Mouse (Mus musculus) liver, adult 2 months (tissue): Measurements from ENCODE around the gene Usp50.
A peak's percentile ranks its signal among the peaks of the same experiment; 100 is the strongest.

ENCODE experiments used
- CTCF ChIP-seq: fragments of 200-500 bp; IDR thresholded peaks from 2 replicates; pipeline ENCODE4 v1.5.1; 2011; ENCODE audit warnings: low read depth, low read length, control low read depth
- POLR2A ChIP-seq: fragments of 200-500 bp; IDR thresholded peaks from 2 replicates; pipeline ENCODE4 v1.6.1; 2011; ENCODE audit warnings: low read length, control low read depth; ENCODE audit not compliant: insufficient read depth; ENCODE audit errors: extremely low read depth

DNA sequence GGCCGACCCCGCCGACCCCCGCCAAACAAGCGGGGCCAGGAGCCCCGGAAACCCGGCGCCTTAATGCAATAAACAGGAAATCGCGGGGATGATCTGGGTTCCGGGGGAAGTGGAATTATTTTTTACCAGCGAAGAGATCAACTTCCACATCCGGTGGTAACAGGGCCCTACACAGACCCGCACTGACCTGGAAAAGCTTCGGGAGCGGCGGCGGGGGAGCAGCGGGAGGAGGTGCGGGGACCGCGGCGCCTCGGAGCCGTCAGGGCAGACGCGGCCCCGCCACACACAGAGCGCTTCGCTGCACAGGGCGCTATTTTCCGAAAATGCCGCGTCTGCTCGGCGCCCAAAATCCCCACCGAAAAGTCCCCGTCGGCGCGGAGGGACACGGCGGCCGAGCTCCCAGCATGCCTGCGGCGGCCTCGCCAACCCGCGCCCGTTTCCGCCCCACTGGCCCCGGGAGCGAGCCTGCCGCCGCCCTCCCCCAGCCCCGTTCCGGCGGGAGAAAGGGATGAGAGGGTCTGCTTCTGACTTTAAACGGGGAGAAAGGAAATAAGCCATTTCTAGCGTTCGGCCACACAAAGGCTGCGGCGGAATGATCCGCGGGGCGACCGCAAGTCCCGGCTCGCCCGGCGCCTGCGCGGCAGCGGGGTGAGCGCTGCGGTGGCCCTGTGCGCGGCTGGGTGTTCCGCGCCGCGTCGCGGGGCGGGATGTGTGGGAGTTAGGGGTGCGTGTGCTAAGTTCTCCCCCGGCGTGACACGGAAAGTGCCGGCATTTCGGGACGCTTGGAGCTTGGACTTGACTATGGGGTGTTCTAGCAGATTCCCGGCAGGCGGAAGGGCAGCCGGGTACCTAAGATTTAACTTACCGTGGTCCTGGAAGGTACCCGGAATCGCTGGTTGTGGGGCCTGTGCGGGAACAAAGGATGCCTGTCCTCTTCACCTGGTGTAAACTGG lies 107.8 kb downstream of the Usp50 start:
- TF ChIP-seq POLR2A (peak; percentile 75), CTCF (no peak)
